Mouse (Mus musculus): ENCODE data around the gene Magee2. TPM values are rescaled to one million over a fixed set of nuclear protein-coding genes. Genes with fewer than 3 reads are reported as not detected.
"Not testable (repeated sequence)": the region's sequence is repeated elsewhere in the genome, so short reads cannot be mapped to it uniquely, and the experiment has no call there.

Magee2 gene
- polyA plus RNA-seq (2012; rRNA removed), result 0.26 and 0.47 TPM in 2 replicates

GRCm38 (mm10) chrX:104856751-104857341 lies at the start of gene Magee2:
Gene Magee2, minus strand, starts transcription at chrX:104857267.
- DNase-seq (ENCODE audit: low read depth), result no peak

DNA sequence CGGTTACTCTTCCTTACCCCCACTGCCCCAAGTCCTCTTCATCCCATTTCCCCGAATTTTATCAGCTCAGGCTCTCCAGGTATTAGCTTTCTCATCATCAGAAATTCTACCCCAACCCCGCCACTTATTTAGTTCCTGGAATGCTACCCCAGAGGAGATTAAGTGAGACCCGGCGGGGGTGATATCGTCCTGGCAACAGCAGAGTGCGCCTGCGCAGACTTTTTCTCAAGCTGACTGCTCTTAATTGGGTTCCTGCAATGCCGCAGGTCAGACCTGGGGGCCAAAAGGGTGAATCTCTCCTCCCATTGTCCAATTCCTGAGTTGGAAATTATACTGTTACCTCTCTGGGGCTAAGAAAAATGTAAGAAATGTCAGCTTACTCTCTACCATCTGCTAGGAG lies 3.5 kb downstream of the Magee2 start:
- no peak for DNase-seq (ENCODE audit: low read depth)

- not testable (repeated sequence) for DNase-seq (ENCODE audit: low read depth)
These were observed 39.5 kb downstream of the Magee2 start for GRCm38 (mm10) chrX:104817583-104817982.

DNA sequence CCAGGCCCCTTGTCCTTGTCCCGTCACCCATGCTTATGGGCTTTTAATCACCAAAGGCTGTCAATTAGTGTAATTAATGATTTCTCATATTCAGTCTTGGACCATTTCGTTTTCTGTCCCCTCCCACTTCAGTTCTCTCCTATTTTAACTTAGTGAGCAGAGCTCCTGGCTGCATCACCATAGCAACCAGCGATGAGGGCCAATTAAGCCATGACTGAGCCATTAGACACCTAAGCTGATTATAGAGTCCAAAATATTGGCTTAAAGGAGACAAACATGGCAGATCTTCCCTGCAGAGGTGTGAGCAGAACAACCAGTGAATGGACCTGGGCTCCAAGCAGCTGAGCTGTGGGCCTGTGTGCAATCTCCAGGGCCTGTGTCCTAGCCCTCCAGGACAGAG lies 40.1 kb downstream of the Magee2 start:
- DNase-seq (ENCODE audit: low read depth), result not testable (repeated sequence)

- not testable (repeated sequence) for DNase-seq (ENCODE audit: low read depth)
These were observed 43.4 kb downstream of the Magee2 start for GRCm38 (mm10) chrX:104813704-104814103.

Other genes with a start within 250 kb of the Magee2 start
- 1.6 and 1.9 TPM in 2 replicates for gene Zdhhc15, start 186.2 kb downstream of the Magee2 start, polyA plus RNA-seq (2012; rRNA removed)
- 8.1 and 9.0 TPM in 2 replicates for gene Pbdc1, start 222.5 kb upstream of the Magee2 start, polyA plus RNA-seq (2012; rRNA removed)